Mouse (Mus musculus) adrenal gland, postnatal 36 days (tissue): ENCODE results near the gene Tnip3. TPM values are rescaled to one million over a fixed set of nuclear protein-coding genes. Genes with fewer than 3 reads are reported as not detected.

Experiments
- DNase-seq, 2 experiments: peaks; one replicate each; pipeline ENCODE4 v3.0.0; 2021; ENCODE audit warnings: mixed read lengths in 1 of 2
- total RNA-seq, 2 experiments: library from RNA; stranded (reverse); gene quantifications; 2 replicates each; pipeline ENCODE4 v1.2.3; 2021

Tnip3 gene
- total RNA-seq, 2 experiments from 2014 or later = 0.40 TPM; not detected in 1

- no peak for DNase-seq
Measured at GRCm38 (mm10) chr6:65646408-65646807, 121.3 kb downstream of the Tnip3 start.

- DNase-seq = no peak
Measured at GRCm38 (mm10) chr6:65647731-65648130, 122.6 kb downstream of the Tnip3 start.

DNA sequence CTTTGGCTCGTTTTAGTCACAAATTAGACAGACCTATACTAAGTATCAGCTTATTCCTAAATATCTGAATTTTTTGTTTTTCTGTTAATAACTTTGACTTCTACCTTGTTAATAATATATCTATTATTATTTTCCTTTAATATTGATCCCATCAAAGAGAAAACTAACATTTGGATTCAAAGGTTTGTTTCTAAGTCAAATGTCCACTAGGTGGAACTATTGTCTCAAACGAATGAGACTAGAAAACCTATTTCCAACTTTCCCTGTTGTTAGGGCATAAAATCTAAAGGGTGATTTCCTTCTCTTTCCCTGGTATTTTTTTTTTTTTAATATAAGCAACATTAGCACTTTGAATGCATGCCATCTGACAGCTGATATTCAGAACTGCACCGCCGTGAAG lies 126.3 kb downstream of the Tnip3 start:
- no peak for DNase-seq

- DNase-seq = no peak
Measured at GRCm38 (mm10) chr6:65661272-65661671, 136.2 kb downstream of the Tnip3 start.

- no peak for DNase-seq
Measured at GRCm38 (mm10) chr6:65662050-65662449, 136.9 kb downstream of the Tnip3 start.

- DNase-seq = no peak
Measured at GRCm38 (mm10) chr6:65663990-65664389, 138.9 kb downstream of the Tnip3 start.

DNA sequence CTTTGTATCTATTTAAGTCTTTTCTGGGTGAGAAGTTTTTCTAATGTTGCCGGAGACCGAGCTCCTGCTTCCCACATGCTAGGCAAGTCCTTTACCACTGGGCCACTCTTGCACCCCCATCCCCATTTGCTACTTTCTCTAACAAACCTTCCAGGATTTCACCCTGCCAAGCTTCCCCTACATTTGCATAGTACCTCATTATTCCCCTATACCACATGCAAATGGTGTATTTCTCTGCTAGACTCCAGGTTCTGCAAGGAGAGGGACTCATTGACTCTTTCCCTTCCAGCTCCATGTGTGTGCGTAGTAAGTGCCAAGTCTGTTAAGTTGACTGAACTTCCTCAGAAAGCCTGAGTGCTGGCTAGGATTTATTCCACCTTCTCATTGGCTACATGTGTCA lies 141.2 kb downstream of the Tnip3 start:
- no peak for DNase-seq

DNA sequence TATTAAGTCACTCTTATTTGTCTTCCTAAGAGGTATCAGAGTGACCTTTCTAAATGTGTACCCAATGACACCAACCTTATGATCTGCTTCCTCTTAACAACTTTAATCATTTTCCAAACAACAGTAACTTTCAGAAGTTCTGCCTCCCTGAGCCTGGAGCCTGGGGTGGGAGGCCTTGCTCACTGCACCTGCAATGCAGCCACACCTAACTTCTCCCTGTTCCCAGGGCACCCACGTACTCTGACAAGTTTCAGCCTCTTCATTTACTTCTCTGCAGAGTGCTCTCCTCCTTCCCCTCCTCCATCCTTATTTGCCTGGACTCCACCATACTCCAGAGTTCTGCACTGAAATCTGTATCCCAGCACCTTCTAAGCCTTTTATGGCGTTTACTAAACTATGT lies 144.9 kb downstream of the Tnip3 start:
- no peak for DNase-seq

GRCm38 (mm10) chr6:65670981-65671411 lies 145.9 kb downstream of the Tnip3 start:
- peak; percentile 2 to 19 for DNase-seq

DNA sequence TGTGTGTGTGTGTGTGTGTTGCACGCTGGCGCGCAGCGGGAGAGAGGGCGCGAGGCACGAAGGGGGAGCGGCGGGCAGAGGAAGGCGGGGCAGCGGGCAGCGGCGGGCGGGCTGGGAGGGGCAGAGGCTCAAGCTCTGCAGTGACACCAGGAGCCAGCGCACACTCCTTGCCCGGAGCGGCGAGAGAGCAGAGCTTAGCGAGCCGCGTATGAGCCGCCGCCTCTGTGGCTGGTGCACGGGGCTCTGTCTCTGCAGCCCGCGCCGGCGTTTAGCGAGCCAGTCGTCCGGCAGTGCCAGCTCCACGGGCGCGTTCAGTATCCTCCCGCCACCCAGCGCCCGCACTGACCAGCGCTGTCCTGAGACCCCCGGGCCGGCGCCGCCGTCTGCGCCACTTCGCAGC lies 146.3 kb downstream of the Tnip3 start, which contains the start of gene Ndnf:
Gene Ndnf (plus strand): TSS at position 140 of the 400 bp plus-strand sequence.
- peak; percentile 89 to 90 for DNase-seq

DNA sequence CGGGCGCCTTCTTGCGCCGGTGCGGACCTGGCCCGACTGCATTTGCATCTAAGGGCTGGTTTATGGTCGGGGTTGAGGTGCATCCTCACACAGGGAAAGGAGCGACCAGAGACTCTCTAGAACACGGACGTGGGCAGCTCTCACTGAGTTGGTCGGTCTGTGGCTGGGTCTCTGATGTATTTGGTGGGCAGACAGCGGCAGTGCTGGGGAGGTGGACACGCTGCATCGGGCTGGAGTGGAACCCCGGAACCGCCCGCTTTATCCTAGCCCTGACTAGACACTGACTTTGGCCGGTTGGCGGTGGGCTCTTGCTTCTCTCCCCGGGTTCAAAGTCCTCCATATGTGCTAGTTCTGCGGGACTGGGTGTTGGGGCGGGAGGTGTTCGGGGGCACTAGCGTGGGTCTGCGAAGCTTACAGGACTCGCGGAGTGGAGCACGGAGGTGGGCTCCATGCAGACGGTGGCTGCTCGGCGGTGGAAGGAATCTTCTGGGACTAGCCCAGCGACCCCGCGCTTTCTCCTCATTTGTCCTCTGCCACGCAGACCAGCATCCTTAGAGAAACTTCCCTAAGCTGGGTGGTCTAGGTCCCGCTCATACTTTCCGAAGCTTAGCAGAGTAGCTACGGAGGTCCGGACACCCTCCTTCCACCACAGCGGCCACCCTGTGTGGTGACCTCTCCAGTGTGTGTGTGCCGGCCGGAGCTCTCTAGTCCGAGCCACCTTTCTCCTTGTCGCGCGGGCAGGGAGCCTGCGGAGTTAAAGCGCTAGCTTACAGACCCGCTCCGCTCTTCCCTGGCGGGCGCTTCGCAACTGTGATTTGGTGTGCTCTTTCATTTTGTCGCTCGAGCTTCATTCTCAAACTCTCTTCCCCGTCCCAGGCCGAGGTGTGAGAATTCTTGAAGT lies 147.3 kb downstream of the Tnip3 start:
- DNase-seq = peak; percentile 58 to 60

Other genes with a start within 250 kb of the Tnip3 start
- not detected for gene C130060K24Rik, start 144.2 kb upstream of the Tnip3 start, total RNA-seq
- gene Ndnf, start 146.3 kb downstream of the Tnip3 start, total RNA-seq = 1 to 10 TPM; 1.1 to 1.8 TPM